Mouse (Mus musculus) megakaryocyte progenitor cell, adult 5-6 weeks (primary cell): Measurements from ENCODE around the gene Rab3il1. TPM values are rescaled to one million over a fixed set of nuclear protein-coding genes. Genes with fewer than 3 reads are reported as not detected.
A peak's percentile ranks its signal among the peaks of the same experiment; 100 is the strongest.

Source experiments
- ATAC-seq: replicated peaks from 2 replicates; pipeline ENCODE4 v1.8.0; 2016; ENCODE audit warnings: mild to moderate bottlenecking, moderate TSS enrichment, inconsistent platforms; ENCODE audit not compliant: poor library complexity
- total RNA-seq, 2 experiments: library from RNA; stranded (forward) in 1 of 2; stranded (reverse) in 1 of 2; fragments of 157-497, 149-512 nt in 1 of 2; fragments of 200-1000 nt in 1 of 2; gene quantifications; 2 replicates each; pipeline versions ENCODE4 v1.2.3 to v1.2.4; 2015 to 2017

Rab3il1 gene
- 3.0 and 4.6 TPM in 2 replicates for total RNA-seq (2015)
- total RNA-seq (2017), result 3.4 and 3.9 TPM in 2 replicates

DNA sequence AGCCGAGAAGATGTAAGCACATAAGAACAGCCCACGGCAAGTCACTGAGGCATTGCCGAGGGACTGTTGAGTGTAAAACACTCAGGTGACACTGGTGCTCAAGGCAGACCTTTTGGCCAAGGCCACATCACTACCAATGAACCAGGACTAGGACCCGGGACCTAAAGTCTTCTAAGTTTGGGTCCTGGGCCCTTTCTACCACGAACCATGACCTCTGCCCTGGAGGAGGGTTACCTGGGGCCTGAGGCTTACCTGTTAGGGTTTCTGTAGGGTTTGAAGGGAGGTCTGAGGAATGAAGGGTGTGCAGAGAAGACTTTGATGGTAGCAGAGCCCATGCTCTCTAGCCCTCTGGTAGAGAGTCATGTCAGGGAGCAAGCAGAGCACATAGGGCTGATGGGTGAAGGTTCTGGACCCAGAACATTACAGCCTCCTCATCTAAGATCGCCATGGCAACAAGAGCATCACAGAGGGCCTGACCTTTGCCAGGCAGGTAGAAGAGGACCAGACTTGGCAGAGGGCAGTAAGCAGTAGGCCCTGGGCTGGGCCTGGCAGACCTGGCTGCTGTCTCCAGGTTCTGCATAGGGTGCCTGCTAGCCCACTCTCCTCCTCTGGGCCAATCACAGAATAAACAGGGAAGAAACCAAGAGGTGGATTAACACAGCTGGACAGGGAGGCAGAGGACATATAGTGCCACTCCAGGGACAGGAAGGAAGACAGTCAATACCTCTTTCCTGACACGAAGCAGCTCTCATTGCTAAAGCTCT lies at the start of gene Rab3il1, which contains the start of gene Best1:
TSS of gene Rab3il1 (plus strand) at position 464 of the 764 bp plus-strand sequence.
TSS of gene Best1 (minus strand) at position 428 of the 764 bp plus-strand sequence.
- ATAC-seq, result no peak

DNA sequence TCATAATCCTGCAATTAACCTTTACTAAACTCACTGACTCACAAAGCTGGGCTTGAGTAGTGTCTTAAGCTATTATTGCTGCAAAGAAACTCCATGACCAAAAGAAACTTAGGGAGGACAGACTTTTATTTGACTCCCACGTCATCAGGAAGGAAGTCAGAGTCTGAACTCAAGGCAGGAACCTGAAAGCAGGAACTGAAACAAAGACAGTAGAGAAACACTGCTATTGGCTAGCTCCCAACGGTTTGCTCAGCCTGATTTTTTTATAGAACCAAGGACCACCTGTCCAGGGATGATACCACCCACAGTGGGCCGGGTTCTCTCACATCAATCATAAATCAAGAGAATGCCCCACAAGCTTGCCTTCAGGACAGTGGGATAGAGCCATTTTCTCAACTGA lies 49.1 kb upstream of the Rab3il1 start:
- ATAC-seq, result peak; percentile 26

DNA sequence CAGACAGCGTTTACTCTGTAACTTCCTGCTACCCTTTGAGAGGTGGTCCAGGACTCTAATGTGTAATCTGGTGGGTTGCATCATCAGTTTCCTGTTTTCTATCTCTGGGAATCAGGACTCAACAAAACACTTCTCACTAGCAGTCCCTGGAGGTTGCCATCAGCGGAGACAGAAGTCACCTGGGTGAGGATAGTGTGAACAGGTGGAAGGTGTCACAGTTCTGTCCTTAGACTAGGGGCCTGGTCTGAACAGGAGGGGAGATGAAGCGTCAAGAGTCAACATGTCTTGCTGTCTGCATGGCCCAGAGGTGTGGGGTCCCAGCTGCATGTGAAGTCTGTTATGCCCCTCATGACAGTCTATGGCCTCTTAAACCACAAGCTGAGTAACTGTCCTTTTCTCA lies 48.6 kb upstream of the Rab3il1 start:
- ATAC-seq, result 0 out of 2 replicates have a peak, but pooled peaks have one; percentile 15

DNA sequence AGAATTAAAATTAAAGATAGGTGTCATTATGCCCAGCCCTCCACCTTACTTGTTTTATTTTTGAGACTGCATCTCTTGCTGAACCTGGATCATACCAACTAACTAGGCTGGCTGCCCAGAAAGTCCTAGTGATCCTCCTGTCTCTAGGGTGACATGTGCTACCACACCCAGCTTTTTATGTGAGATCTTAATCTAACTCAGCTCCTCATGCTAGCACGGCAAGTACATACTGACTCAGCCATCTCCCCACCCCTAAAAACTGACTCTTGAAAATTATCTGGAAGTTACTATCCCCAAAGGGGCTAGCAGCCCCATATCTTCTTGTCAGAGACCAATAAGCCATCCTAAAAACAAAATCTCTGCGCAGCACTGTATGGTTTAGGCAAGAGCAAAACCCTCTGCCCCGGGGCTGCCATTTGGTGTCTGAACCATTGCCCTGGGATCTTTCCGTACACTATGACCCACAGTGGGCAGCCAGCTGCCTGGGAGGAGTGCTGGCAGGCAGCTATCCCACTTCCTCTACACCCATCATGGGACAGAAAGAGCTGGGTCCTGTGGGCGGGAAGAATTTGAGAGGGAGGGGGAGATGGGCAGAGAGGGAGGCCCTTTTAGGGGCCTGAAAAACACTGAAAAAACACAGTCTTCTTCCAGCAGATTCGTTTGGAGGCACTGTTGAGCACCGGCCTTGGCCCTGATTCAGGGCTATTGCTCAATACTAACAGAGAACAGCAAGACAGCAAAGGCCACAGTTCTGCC lies 47.2 kb upstream of the Rab3il1 start:
- ATAC-seq, result peak; percentile 70

DNA sequence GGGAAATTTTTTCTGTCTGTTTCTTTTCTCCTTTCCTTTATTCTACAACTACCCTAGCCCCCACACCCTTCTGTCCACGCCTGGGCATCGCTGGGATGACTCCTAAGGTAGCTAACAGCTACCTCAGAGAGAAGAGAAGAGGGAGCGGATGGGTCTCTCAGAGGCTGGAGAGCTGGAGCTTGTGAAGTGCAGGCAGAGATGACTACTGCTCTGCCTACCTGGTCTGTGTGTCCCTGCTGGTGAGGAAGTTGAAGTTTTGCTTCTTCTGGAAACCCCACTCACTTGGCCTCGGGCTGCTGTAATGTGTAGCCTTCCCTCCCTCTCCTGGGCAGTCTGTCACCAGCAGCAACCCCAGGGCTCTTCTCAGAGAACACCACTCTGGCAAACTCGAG lies 46.7 kb upstream of the Rab3il1 start:
- ATAC-seq, result peak; percentile 53

DNA sequence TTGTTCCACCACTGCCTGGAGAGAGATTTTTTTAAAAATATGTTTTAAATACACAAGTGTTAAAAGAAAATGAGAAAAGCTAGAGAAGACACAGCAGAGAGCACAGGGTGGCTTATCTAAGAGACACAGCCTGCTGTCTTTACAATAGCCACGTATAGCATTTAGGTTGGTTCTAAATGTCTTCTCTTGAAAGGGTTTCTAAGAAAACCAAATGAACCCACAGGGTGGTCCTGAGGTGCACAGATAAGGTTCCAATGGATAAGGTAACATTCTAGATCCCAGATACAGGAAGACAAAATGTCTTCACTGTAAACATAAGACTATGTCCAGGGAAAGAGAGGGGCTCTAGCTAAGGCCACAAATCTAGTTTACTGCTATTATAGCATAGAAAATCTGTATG lies 46.0 kb upstream of the Rab3il1 start:
- 0 out of 2 replicates have a peak, but pooled peaks have one; percentile 12 for ATAC-seq

DNA sequence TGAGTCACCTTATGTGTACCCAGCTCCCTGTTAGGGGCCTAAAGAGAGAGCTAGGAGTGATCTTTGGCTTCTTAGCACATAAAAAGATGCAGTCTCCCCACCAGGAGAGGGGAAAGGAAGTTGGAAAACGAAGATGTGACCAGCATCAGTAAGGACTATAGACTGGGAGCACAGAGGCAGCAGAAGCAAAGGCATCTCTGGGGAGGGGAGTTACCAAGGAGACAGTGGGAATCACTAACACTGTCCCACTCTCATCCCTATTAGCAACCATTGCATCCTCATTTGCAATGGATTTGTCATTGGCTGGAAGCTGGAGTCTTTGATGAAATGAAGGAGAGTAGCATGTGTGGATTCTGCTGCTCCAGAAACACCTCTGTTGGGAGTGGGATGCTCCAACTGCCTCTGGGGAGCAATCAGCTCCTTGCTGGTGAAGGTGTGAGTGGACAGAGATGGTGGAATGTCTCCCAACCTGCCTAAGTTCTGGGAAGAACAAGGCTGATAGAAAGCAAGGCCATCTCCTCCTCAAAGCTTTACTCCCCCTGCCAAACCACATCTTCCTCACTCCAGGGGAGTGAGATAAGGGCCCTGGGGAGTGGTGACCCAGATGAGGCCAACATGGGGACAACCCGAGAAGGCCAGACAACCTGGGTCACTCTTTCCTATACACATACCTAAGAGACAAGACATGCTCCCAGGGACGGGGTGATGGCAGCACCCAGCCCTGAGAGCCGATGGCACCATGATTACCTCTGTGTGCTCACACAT lies 44.7 kb upstream of the Rab3il1 start:
- ATAC-seq, result no peak

DNA sequence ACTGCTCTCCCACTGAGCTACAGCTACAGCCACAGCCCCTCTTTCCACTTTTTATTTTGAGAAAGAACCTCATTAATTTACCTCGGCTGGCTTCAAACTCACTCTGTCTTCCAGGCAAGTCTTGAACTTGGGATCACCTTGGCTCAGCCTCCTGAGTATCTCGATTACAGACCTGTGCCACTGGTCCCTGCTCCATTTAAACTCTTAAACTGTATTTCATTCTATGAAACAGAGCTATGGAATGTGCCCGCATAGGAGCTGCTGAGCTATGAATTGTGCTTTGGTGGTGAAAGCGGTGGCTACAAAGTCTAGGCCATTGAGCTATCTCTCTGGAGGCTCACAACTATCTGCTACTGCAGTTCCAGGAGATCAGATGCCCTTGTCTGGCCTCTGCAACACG lies 43.5 kb upstream of the Rab3il1 start:
- ATAC-seq, result no peak

DNA sequence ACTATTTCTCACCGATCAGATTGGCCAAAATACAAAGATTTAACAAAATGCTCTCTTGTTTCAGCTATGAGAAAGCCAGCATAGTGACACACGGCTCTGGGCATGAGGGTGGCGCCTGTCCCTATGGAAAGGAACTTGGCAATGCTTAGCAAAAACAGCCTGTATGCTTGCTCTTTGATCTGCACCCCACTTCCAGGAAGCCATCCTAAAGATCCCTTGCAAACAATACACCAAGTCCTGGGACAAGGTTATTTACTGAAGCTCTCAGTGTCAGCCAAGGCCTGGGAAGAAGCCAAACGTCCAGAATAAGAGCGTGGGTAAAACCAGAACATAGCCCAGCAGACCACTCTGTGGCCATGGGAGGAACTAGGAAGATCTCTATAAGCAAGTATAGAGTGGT lies 40.7 kb upstream of the Rab3il1 start:
- no peak for ATAC-seq

DNA sequence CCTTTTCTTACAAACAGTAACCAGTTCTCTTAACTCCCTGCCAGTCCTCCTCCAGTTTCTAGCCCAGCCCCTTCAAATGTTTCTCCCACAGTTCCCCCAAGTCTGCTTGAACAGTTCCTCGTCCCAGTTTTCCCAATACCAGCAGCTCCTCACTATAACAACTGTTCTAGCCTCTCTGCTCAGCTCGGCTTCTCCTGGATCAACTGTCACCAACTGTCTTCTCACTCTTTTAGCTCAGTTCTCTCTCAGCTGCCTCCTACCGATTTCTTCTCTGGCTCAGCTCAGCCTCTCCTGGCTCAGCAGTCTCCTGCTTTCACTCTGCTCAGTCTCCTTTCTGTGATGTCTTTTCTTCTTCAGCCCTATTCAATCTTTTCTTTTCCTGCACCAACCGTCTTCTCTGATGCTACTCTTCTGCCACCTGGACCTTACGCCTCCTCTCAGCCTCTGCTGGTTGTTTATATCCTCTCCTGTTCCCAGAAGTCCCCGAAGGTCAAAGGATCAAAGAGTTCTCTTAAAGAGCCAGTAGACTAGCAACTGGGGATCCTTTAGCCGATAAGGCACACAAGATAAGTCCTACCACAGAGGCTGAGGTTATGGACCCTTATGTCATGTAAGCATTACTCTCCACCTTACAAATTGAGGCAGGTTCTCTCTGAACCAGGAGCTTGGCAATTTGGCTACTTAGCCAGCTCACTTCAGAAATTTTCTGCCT lies 37.1 kb upstream of the Rab3il1 start:
- no peak for ATAC-seq

DNA sequence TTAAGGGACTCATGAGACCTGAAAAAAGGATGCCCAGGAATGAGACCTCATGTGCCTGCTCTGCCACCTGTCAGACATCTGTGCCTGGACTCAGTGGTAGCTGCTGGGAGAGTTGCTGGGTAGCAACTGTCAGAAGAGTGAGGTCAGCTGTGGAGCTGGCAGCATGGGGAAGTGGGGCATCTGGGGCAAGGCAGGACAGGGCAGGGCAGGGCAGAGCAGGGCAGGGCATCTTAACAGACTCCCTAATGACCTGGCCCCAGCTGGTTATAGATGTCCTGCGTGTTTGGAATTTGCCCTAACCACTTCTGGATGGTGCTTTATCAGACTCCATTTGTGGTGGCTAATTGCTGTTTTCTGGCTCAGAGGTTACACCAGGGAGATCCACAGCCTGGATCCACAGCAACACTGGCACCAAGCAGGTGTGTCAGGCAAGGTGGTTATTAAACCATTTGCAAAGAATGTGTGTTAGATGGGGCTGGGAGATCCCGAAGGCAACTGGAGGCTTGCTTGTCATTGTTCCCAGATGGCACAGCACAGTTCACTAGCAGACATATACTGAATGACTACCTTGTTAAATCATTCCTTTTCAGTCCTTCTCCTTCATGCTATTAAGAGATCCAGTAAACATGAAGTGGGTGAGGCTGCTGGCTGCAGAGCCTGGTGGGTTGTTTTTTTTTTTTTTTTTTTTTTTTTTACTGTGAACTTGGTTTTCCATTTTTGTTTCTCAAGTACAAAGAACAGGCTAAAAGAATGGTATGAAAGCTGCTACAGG lies 35.2 kb upstream of the Rab3il1 start:
- peak; percentile 76 for ATAC-seq

DNA sequence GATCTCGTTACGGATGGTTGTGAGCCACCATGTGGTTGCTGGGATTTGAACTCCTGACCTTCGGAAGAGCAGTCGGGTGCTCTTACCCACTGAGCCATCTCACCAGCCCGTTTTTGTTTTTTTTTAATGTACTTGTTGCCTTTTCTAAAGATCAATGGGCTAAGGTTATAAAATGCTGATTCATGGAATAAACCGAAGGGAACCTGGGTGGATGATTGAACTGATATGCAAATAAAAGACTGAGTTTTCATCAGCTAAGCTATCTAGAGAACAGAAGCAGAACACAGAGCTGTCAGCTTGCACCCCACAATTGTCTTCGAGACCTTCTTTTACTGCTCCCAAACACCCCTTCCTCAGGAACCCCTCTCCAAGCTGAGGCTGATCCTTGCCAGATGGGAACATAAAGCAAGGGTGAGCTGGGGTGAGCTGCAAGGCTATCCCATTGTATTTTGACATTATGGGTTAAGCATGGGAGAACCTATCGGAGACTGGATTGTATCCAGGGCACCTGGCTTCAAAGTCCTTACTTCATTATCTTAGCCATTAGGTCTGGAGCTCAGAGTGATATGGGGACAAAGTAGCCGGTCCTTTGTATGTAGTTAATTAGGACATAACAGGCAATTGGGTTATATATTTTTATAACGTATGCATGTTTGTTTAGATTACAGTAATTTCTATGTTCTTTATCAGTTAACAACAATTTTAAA lies 33.2 kb upstream of the Rab3il1 start:
- no peak for ATAC-seq

DNA sequence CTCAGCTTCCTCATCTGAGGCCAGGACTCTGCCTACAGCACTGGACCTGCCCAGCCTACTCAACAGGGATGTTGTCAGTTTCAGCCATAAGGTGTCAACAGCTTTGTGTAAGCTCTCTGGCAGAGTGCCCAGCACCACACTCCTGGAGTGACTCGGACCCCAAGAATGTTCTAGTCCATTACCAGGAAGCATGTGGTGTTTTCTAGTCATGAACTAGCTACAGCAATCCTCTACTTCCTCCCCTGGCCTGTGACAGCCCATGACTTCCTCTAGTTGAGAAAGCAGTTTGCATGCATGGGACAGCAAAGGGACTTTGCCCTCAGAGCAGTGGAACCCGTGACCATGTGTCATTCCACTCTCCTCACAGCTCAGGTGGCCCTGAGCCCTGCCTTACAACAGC lies 26.6 kb upstream of the Rab3il1 start:
- peak; percentile 72 for ATAC-seq

DNA sequence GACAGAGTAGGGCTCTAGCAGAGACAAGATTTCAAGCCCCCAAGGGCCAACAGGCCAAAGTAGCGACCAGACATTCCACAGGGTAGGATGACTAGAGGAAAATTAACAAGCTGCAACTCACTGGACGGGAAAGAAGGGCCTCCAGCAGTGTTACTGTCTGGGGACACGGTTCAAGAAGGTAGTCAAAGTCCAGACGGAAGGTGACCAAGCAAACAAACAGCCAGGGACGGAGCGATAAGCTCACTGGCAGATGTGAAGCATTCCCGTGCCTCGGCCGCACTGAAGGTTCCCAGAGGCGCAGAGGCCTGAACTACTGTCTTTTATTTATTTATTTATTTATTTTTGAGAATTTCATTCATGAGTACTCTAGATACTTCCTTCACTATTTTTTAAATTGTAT lies 24.4 kb upstream of the Rab3il1 start:
- ATAC-seq, result no peak

DNA sequence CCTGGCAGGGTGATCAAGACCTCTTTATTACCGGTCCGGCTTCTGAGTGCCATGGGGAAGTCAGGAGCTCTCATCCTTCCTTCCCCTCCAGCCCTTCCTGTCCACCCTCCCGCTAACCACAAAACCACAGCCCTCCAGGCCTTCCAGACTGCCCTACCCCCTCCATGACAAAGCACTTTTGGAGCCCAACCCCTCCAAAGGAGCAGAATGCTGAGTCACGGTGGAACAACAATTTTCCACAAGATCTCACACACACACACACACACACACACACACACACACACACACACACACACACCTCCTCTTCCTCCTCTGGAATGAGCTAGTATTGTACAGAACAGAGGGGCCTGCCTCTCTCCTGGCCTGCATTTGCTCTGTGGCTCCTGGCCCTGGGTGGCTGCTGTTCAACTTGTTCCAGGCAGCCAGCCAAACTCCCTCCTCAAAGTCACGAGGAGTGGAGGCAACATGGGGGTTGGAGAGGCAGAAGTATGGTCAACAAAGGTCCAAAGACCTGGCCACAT lies 23.0 kb upstream of the Rab3il1 start:
- ATAC-seq, result peak; percentile 29

DNA sequence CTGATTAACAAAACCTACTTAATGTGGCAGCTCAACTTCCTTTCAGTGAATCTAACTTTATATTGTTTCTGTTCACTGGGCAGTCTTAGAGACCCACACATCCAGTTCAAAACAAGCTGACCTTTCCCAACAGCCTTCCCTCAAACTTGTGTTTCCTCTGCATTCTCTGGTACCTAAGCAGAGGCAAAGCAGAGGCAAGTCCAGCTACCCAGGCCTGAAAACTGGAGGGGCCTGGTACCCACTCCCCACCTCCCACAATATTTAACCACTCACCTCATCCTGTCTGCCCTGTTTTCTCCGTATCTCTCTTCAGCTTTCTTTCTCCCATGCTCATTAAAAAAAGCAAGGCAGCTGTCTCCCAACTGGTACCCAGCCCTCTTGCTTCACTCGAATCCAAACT lies 22.3 kb upstream of the Rab3il1 start:
- ATAC-seq, result no peak

DNA sequence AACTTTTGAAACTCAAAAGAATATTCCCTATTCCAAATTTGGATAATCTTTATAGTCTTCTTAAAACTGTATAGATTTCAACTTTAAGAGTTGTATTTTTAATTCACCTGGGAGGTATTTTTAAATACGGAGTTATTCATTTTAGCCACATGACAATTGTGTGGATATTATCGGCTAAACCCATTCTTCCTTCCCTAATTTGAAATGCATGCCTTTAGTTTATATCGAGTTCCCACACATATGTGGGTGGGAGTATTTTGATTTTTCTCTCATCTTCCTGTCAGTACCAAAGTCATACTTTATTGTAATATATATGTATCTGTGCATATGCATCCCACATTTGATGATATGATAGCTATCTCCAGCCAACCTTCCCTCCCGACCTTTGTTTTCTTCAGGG lies 21.2 kb upstream of the Rab3il1 start, which contains the start of gene Fth1:
TSS of gene Fth1 (plus strand) at position 341 of the 400 bp plus-strand sequence.
- ATAC-seq, result no peak

DNA sequence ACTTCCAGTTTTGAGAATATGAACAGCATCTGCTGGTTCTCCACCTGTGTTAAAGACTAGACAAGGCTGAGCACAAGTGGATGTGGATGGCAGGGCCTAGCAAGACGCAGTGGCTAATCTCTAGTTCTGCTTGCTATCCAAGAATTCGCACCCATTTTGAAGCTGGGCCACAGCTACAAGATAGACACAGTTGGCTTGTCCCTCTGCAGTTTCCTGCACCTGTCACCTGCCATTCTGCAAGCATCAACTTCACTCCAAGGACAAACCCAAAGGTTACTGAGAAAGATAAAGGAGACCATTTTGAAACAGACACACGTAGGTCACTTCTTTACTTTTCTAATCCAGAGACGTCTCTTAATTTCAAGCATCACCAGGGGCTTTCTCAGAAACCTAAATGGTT lies 19.8 kb upstream of the Rab3il1 start:
- no peak for ATAC-seq
